Mouse (Mus musculus) hindbrain, postnatal 0 days (tissue): ENCODE results near the gene Alg12. TPM values are rescaled to one million over a fixed set of nuclear protein-coding genes. Genes with fewer than 3 reads are reported as not detected.

Experiments used
- ATAC-seq: fragments of 200-750 bp; cut with Nextera tagmentation; 2 replicates; pipeline ENCODE4 v1.8.0; 2017; ENCODE audit warnings: mild to moderate bottlenecking, moderate TSS enrichment, moderate library complexity
- DNase-seq: peaks from one replicate; pipeline ENCODE4 v3.0.0-alpha.2; 2015; ENCODE audit warnings: low spot score
- H3K27ac ChIP-seq: fragments of 300-500 bp; sonication (generic); 2 replicates; pipeline ENCODE4 v1.5.1; 2014; ENCODE audit warnings: mild to moderate bottlenecking
- H3K27me3 ChIP-seq: fragments of 300-500 bp; sonication (generic); 2 replicates; pipeline ENCODE4 v1.6.1; 2014; ENCODE audit warnings: low read length, mixed read lengths; ENCODE audit not compliant: insufficient read depth
- H3K36me3 ChIP-seq: fragments of 300-500 bp; sonication (generic); 2 replicates; pipeline ENCODE4 v1.6.1; 2014; ENCODE audit warnings: low read length, mixed read lengths; ENCODE audit not compliant: insufficient read depth
- H3K4me1 ChIP-seq: fragments of 300-500 bp; sonication (generic); 2 replicates; pipeline ENCODE4 v1.6.1; 2014; ENCODE audit warnings: antibody characterized with exemption, low read length, mixed read lengths; ENCODE audit not compliant: insufficient read depth
- H3K4me2 ChIP-seq: fragments of 300-500 bp; sonication (generic); 2 replicates; pipeline ENCODE4 v1.6.1; 2014; ENCODE audit warnings: low read depth, mild to moderate bottlenecking, low read length, moderate library complexity, mixed read lengths
- H3K4me3 ChIP-seq: fragments of 300-500 bp; sonication (generic); 2 replicates; pipeline ENCODE4 v1.5.1; 2014; ENCODE audit warnings: low read length
- H3K9ac ChIP-seq: fragments of 300-500 bp; sonication (generic); replicated peaks from 2 replicates; pipeline ENCODE4 v1.6.1; 2014; ENCODE audit warnings: mild to moderate bottlenecking, low read length, moderate library complexity, mixed read lengths
- H3K9me3 ChIP-seq: fragments of 300-500 bp; sonication (generic); 2 replicates; pipeline ENCODE4 v1.6.1; 2016; ENCODE audit warnings: low read length, mixed read lengths
- CTCF ChIP-seq: IDR thresholded peaks from 2 replicates; pipeline ENCODE4 v1.5.1; 2016; ENCODE audit warnings: antibody characterized with exemption, control low read depth, low read depth
- WGBS: fragments of 180-500 bp; shearing (Covaris S2); extraction: QIAGEN DNeasy Blood & Tissue Kit; methylation state at CpG from one replicate; pipeline ENCODE4 v1.1.7; 2014; 5-methylcytosine and 5-hydroxymethylcytosine counted together
- polyA plus RNA-seq: library from polyadenylated mRNA; unstranded; fragments of >200 nt; fragmentation: Nextera tagmentation; extraction: Ambion mirVana; gene quantifications from 2 replicates; pipeline ENCODE4 v1.2.1, GENCODE M21; 2015
- total RNA-seq: library from RNA; depleted of rRNA; stranded (reverse); fragments of >200 nt; gene quantifications from 2 replicates; pipeline ENCODE4 v1.2.3, GENCODE M21; 2014

Gene Alg12
- total and polyA plus RNA-seq, 2 experiments from 2014 or later, result 7.2 to 12.7 TPM

DNA sequence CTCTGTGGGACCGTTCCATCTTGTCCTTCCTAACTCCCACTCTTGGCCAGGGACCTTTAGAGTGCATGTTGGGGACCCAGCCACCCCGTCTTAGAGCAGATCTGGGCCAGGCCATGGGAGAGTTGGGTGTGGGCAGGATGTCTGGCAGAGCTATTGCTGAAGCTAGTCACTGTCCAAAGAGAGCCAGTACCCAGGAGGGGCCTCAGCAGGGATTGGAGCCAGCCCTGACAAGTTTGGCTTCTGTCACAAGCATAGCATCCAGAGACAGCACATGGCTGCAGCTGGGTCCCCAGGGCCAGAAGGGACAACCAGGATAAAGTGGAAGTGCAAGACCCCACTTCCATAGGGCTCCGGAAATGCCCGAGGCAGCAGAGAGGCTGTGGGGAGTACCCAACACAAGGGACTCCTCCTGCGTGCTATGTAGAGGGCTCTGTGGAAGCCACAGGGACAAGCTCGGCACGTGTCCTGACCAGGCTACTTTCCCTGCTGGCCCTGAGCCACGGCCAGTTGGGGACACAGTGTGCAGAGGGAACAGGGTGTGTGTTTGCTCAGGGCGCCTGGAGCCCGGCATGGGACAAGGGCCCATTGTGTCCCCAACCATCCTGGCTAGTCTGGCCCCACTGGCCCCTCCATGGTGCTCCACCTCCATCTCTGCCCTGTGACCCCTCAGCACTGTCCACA, 31.2 kb upstream of the Alg12 start:
- 0 out of 2 replicates have a peak overlapping the region, but pooled peaks have one; percentile 5 for H3K4me2 ChIP-seq
- no peak overlapping the region for H3K9ac ChIP-seq
- H3K27ac ChIP-seq, result peak overlapping the region; percentile 51; the same call in 1 of the 2 replicates
- DNase-seq (peak; percentile 72), ATAC-seq (peak; percentile 87)
- H3K4me1 ChIP-seq, result peaks cover 10% of the 10 kb centered on the region; the same call in 1 of the 2 replicates
- H3K36me3 ChIP-seq, result no peaks in the 10 kb centered on the region
- 33% methylated on average over 10 of the region's 10 CpGs for WGBS
- no peak overlapping the region for H3K4me3 ChIP-seq
- H3K9me3 ChIP-seq, result no peaks in the 10 kb centered on the region
- no peaks in the 10 kb centered on the region for H3K27me3 ChIP-seq
- TF ChIP-seq CTCF, result no peak

DNA sequence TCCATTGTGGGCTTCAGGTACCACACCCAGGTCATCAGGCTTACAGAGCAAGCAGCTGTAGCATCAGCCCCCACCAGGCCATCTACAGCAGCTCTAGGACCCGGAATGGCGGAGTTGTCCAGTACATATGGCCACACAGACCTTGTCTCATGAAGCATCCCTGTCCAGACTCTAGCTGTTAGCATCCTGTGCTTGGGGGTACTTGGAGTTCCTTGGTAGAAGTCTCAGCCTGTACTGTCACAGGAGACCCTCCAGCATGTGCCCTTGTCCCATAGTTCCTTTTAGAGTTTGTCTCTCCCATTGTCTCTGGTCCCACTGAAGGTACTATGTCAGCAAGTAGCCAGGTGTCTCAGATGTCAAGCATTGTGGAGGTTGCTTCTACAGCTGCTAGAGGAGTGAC, 30.5 kb upstream of the Alg12 start:
- no peak overlapping the region for H3K4me2 ChIP-seq
- no peaks in the 10 kb centered on the region for H3K27me3 ChIP-seq
- 93% methylated on average over 2 of the region's 2 CpGs for WGBS

DNA sequence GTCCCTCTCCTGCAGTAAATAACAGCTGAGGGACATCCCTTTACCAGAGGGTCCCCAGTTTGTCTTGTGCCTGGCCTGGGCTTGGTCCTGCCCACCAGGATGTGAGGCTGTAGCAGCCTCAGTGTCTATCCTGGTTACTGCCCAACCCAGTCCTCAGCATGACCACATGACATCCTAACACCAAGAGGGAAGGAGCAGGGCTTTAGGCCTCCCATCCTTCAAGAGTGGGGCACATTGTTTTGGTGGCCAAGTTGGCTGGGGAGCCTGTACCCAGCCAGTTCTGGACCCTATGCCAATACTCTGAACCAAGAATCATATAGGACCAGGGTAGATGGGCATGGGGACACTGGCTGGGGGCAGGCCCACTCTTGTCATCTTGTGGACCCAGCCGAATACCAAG, 29.5 kb upstream of the Alg12 start:
- no peaks in the 10 kb centered on the region for H3K27me3 ChIP-seq
- no peak overlapping the region for H3K9ac ChIP-seq
- H3K4me2 ChIP-seq, result no peak overlapping the region
- H3K4me1 ChIP-seq, result peaks cover 13% of the 10 kb centered on the region; the same call in 1 of the 2 replicates
- H3K36me3 ChIP-seq, result no peaks in the 10 kb centered on the region
- TF ChIP-seq CTCF, result no peak
- ATAC-seq (no peak), DNase-seq (no peak)
- no peak overlapping the region for H3K4me3 ChIP-seq
- no peaks in the 10 kb centered on the region for H3K9me3 ChIP-seq
- 93% methylated on average over 1 of the region's 1 CpGs for WGBS
- H3K27ac ChIP-seq, result no peak overlapping the region

More for the DNA sequence above, 30.5 kb upstream of the Alg12 start:
- Histone ChIP-seq H3K36me3 (no peaks in the 10 kb centered on the region), H3K9me3 (no peaks in the 10 kb centered on the region), H3K27ac (peak overlapping the region; percentile 51; the same call in 1 of the 2 replicates), H3K4me3 (no peak overlapping the region), H3K4me1 (peaks cover 13% of the 10 kb centered on the region; the same call in 1 of the 2 replicates), H3K9ac (no peak overlapping the region)
- DNase-seq, result no peak
- TF ChIP-seq CTCF, result no peak
- ATAC-seq, result no peak

DNA sequence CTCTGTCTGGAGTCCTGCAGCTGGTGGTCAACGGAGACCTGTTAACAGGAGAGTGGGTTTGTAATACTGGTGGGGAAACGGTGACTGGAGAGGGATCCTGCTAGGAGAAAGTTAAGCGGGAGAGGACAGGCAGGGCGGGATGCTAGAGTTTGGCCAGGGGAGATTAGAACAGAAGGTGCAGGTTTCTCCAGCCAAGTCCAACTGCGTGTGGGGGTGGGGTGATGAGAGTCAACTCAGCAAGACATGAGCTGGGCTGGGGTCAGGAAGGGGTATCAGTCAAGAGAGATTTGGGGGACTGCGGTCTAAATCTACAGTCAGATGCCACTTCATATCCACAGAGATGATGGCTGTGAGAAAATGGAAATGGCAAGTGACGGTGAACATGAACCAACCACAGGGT, 25.8 kb upstream of the Alg12 start:
- no peak for DNase-seq
- no peaks in the 10 kb centered on the region for H3K27me3 ChIP-seq
- H3K9me3 ChIP-seq, result no peaks in the 10 kb centered on the region
- H3K4me2 ChIP-seq, result no peak overlapping the region
- no peak for ATAC-seq
- H3K4me3 ChIP-seq, result no peak overlapping the region
- H3K27ac ChIP-seq, result no peak overlapping the region
- TF ChIP-seq CTCF, result no peak
- no peaks in the 10 kb centered on the region for H3K36me3 ChIP-seq
- no peak overlapping the region for H3K9ac ChIP-seq
- WGBS, result 86% methylated on average over 7 of the region's 7 CpGs
- peaks cover 8% of the 10 kb centered on the region; the same call in 1 of the 2 replicates for H3K4me1 ChIP-seq

DNA sequence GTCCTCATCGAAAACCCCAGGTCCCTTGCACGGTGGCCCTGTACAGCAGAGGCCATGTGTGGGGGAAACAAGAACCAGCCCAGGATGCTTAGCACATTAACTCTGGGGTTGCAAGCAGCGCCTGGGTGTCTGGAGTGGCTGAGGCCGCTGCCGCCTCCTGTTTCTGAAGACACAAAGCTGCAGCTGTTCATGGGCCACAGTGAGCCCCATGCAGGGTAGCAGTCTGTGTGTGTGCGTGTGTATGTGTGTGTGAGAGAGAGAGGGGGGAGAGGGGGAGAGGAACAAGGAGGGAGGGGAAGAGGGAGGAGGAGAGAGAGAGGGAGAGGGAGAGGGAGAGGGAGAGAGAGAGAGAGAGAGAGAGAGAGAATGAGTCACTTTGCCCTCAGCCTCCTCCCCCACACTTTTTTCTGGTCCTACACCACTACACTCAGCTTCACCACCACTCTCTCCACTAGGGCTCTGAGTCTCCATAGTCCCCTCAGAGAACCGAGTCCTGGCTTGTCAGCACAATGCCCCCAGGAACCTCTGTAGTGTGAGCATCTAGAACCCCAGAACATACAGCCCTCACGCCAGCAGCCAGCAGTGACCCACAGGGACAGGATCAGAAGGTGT, 24.5 kb upstream of the Alg12 start:
- Histone ChIP-seq H3K9ac (no peak overlapping the region), H3K4me3 (no peak overlapping the region), H3K9me3 (no peaks in the 10 kb centered on the region), H3K4me1 (peaks cover 13% of the 10 kb centered on the region; the same call in 1 of the 2 replicates), H3K36me3 (no peaks in the 10 kb centered on the region), H3K27ac (no peak overlapping the region), H3K4me2 (no peak overlapping the region), H3K27me3 (no peaks in the 10 kb centered on the region)
- peak; percentile 55; the same call in 1 of the 2 replicates for ATAC-seq
- TF ChIP-seq CTCF, result no peak
- peak; percentile 67 for DNase-seq
- 30% methylated on average over 8 of the region's 8 CpGs for WGBS

DNA sequence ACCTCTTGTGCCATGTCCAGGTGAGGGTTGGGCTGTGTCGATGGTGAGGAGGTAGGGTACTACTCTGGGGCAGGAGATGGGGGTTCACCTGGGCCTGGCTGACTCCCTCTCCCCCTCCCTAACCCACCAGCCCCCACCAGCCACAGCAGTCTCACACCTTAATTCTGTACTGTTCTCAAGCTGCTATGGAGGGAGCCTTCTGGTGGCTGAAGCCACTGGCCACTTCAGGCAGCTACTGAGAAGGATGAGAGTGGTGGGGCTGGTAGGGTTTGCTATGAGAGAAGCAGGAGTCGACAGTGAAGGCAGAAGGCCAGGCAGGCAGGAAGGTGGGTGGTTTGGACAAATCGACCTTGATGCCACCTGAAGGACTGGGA, 23.2 kb upstream of the Alg12 start:
- Histone ChIP-seq H3K4me3 (no peak overlapping the region), H3K4me1 (peaks cover 21% of the 10 kb centered on the region; the same call in 1 of the 2 replicates), H3K27me3 (no peaks in the 10 kb centered on the region), H3K9me3 (no peaks in the 10 kb centered on the region), H3K9ac (no peak overlapping the region), H3K27ac (peak overlapping the region; percentile 54; the same call in 1 of the 2 replicates), H3K36me3 (no peaks in the 10 kb centered on the region), H3K4me2 (no peak overlapping the region)
- DNase-seq (no peak), ATAC-seq (peak; percentile 9)
- TF ChIP-seq CTCF, result no peak
- 69% methylated on average over 3 of the region's 3 CpGs for WGBS
